10 mouse cellular contexts compared by ENCODE assay signal in the genomic region with DNA sequence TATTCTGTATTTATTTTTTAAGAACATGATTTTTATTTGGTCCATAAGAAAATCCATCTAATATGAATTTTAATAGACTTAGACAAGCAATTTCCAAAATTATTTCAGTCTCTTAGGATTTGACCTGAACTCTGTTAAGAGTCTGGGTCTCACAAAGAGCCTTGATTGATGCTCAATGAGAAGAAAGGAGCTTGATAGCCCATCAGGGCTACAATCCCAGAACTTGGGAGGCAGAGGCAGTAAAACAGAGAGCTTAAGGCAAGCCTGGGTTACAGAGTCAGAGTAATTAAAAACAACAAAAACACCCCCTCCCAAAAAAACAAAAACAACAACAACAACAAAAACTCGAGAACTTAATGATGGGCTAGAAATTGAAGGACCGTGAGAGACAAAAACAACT. TPM values are rescaled to one million over a fixed set of nuclear protein-coding genes. Genes with fewer than 3 reads are reported as not detected.
DNase-seq lines count a peak whose midpoint lies in the region; ATAC-seq and TF ChIP-seq lines count a peak whose summit lies in the region.
"Had no signal": no experiment of that assay in that cellular context is flagged by ENCODE, and none has a peak within 500 bp of the region (broad histone marks: within the 10 kb centered on the region; RNA-seq: fewer than 3 reads in every experiment).

No protein-coding gene starts in this region.

- peaks cover 15% of the 10 kb centered on the region for H3K4me1 ChIP-seq in heart, embryonic 13.5 days
- H3K4me1 ChIP-seq in E14TG2a.4 (replicated peaks; ENCODE audit: low read depth, low read length), result peaks cover 28% of the 10 kb centered on the region
- no peaks in the 10 kb centered on the region for H3K4me1 ChIP-seq in embryonic facial prominence, embryonic 14.5 days (ENCODE audit: control insufficient read depth, insufficient read depth, low read length)
- peaks cover 28% of the 10 kb centered on the region for H3K4me1 ChIP-seq in liver, postnatal 0 days (ENCODE audit: insufficient read depth)

- peak overlapping the region; percentile 91; the same call in 1 of the 2 replicates for H3K4me2 ChIP-seq in heart, embryonic 13.5 days
- H3K4me2 ChIP-seq in embryonic facial prominence, embryonic 14.5 days (ENCODE audit: low read depth, low read length), result peak overlapping the region; percentile 86
- H3K4me2 ChIP-seq in liver, postnatal 0 days (ENCODE audit: low read depth, low read length), result peak overlapping the region; percentile 85

- DNase-seq in heart, postnatal 14 days, result no peak
- no peak for DNase-seq in embryonic facial prominence, embryonic 14.5 days (ENCODE audit: low spot score)
- no peak for DNase-seq in liver, postnatal 0 days
- DNase-seq in Muller cell, postnatal 12 days (ENCODE audit: inconsistent ontology term), result no peak
- no peak for DNase-seq in c-Kit-positive CD71-positive TER-119-positive erythroid progenitor cells, embryonic 14.5 days (ENCODE audit: low spot score)
- DNase-seq in cerebellum, postnatal 14 days, result no peak
- DNase-seq: cerebellum, postnatal 25 days had no signal

- no peaks in the 10 kb centered on the region for H3K27me3 ChIP-seq in heart, embryonic 13.5 days (replicated peaks)
- peaks cover 26% of the 10 kb centered on the region for H3K27me3 ChIP-seq in E14TG2a.4 (ENCODE audit: insufficient read depth, low read length)
- no peaks in the 10 kb centered on the region for H3K27me3 ChIP-seq in embryonic facial prominence, embryonic 14.5 days (replicated peaks; ENCODE audit: control insufficient read depth, insufficient read depth, low read length)
- no peaks in the 10 kb centered on the region for H3K27me3 ChIP-seq in liver, postnatal 0 days (ENCODE audit: insufficient read depth, low read length)
- H3K27me3 ChIP-seq: limb, embryonic 15.5 days had no signal

- H3K27ac ChIP-seq in heart, embryonic 13.5 days (replicated peaks), result no peak overlapping the region
- no peak overlapping the region for H3K27ac ChIP-seq in embryonic facial prominence, embryonic 14.5 days (replicated peaks; ENCODE audit: low read depth, low read length)
- 0 out of 2 replicates have a peak overlapping the region, but pooled peaks have one; percentile 60 for H3K27ac ChIP-seq in liver, postnatal 0 days (ENCODE audit: low read depth)

- H3K9me3 ChIP-seq in heart, embryonic 13.5 days, result no peaks in the 10 kb centered on the region
- 0 out of 2 replicates have a peak, but pooled peaks cover 1% of the 10 kb centered on the region for H3K9me3 ChIP-seq in E14TG2a.4 (ENCODE audit: low read length)
- H3K9me3 ChIP-seq in embryonic facial prominence, embryonic 14.5 days (ENCODE audit: control insufficient read depth, low read length), result no peaks in the 10 kb centered on the region
- H3K9me3 ChIP-seq in liver, postnatal 0 days (ENCODE audit: low read length), result no peaks in the 10 kb centered on the region
- H3K9me3 ChIP-seq: limb, embryonic 15.5 days had no signal

- H3K36me3 ChIP-seq in heart, embryonic 13.5 days, result no peaks in the 10 kb centered on the region
- H3K36me3 ChIP-seq in E14TG2a.4 (ENCODE audit: insufficient read depth, low read length), result peaks cover 1% of the 10 kb centered on the region
- H3K36me3 ChIP-seq in embryonic facial prominence, embryonic 14.5 days (ENCODE audit: control insufficient read depth, insufficient read depth, low read length), result no peaks in the 10 kb centered on the region
- H3K36me3 ChIP-seq in liver, postnatal 0 days (replicated peaks; ENCODE audit: insufficient read depth, low read length), result peaks cover 6% of the 10 kb centered on the region; the same call in 1 of the 2 replicates
- H3K36me3 ChIP-seq: limb, embryonic 15.5 days had no signal

- peak overlapping the region; percentile 90; the same call in 1 of the 2 replicates for H3K4me3 ChIP-seq in heart, embryonic 13.5 days
- peak overlapping the region; percentile 95; the same call in 1 of the 2 replicates for H3K4me3 ChIP-seq in E14TG2a.4 (replicated peaks; ENCODE audit: low read length)
- H3K4me3 ChIP-seq in embryonic facial prominence, embryonic 14.5 days (ENCODE audit: low read depth, low read length), result no peak overlapping the region; the same call in 1 of the 2 replicates
- peak overlapping the region; percentile 91 for H3K4me3 ChIP-seq in liver, postnatal 0 days (ENCODE audit: low read depth, low read length)

- intact Hi-C loops in heart, postnatal 14 days (cut with DNase I), result loop anchor here (2.0 kb wide), 1 partner anchor 151 kb away; no protein-coding TSS in a partner anchor

- TF ChIP-seq EP300 in liver, postnatal 0 days (IDR thresholded peaks at IDR 0.05; ENCODE audit: low read depth), result no peak

- 75% methylated on average over 2 of the region's 2 CpGs for WGBS in heart, embryonic 13.5 days
- 54% methylated on average over 2 of the region's 2 CpGs for WGBS in embryonic facial prominence, embryonic 14.5 days
- 76% methylated on average over 2 of the region's 2 CpGs for WGBS in liver, postnatal 0 days (ENCODE audit: insufficient replicate concordance)

- H3K9ac ChIP-seq in heart, embryonic 13.5 days, result no peak overlapping the region
- peak overlapping the region; percentile 19; the same call in 1 of the 2 replicates for H3K9ac ChIP-seq in embryonic facial prominence, embryonic 14.5 days (ENCODE audit: low read depth, low read length)
- H3K9ac ChIP-seq in liver, postnatal 0 days (replicated peaks), result peak overlapping the region; percentile 91

- no peak for ATAC-seq in heart, embryonic 13.5 days (ENCODE audit: extremely low read depth, insufficient number of reproducible peaks, low FRiP score, low TSS enrichment)
- ATAC-seq in embryonic facial prominence, embryonic 14.5 days (ENCODE audit: low read depth), result no peak
- no peak for ATAC-seq in liver, postnatal 0 days

- no peak for TF ChIP-seq CTCF in E14TG2a.4 (conservative IDR thresholded peaks at IDR 0.05; ENCODE audit: low read length)
- TF ChIP-seq CTCF in liver, postnatal 0 days (IDR thresholded peaks at IDR 0.05; ENCODE audit: low read depth), result no peak

RNA-seq across cellular contexts. Expression of gene Rb1, which starts 1.7 kb away (rescaled TPM):
- 12.5 and 14.3 TPM in 2 replicates for polyA plus RNA-seq in heart, embryonic 13.5 days (2015; fragmentation: Nextera tagmentation; extraction: Ambion mirVana)
- 10 to 100 TPM; 20.0 to 23.8 TPM for total RNA-seq in heart, postnatal 14 days (2021)
- polyA plus RNA-seq in embryonic facial prominence, embryonic 14.5 days (2014; fragmentation: Nextera tagmentation; extraction: Ambion mirVana), result 30.1 and 30.4 TPM in 2 replicates
- polyA plus RNA-seq in liver, postnatal 0 days (2015; fragmentation: Nextera tagmentation; extraction: Ambion mirVana), result 15.5 and 23.6 TPM in 2 replicates
